Mouse (Mus musculus) lung, postnatal 0 days (tissue): Measurements from ENCODE around the gene Kcnd3.

Source experiments
- CTCF ChIP-seq: IDR thresholded peaks from 2 replicates; pipeline ENCODE4 v1.5.1; 2016; ENCODE audit warnings: antibody characterized with exemption, mild to moderate bottlenecking
- EP300 ChIP-seq: IDR thresholded peaks from 2 replicates; pipeline ENCODE4 v1.6.1; 2016; ENCODE audit warnings: antibody characterized with exemption, mild to moderate bottlenecking, control low read depth

DNA sequence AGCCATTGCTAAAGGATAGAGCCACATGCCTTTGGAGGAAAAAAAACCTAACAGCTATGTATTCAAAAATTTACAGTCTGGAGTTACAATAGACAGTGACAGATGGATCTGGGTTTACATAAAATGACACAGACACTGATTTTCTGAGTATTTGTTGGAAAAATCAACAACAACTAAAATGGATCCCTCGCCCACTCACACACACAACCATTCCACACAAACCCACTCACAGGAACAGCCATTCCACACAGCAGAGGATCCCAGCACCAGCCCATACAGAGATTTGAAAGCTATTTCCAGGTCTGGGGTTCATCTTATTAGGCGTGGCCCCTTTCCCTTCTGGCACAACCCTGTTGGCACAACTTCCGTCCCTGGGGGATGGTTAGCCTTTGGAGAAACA is 156.7 kb downstream of the Kcnd3 start:
- TF ChIP-seq CTCF, result no peak
- TF ChIP-seq EP300, result no peak
